7 mouse cellular contexts compared by ENCODE assay signal in the genomic region with DNA sequence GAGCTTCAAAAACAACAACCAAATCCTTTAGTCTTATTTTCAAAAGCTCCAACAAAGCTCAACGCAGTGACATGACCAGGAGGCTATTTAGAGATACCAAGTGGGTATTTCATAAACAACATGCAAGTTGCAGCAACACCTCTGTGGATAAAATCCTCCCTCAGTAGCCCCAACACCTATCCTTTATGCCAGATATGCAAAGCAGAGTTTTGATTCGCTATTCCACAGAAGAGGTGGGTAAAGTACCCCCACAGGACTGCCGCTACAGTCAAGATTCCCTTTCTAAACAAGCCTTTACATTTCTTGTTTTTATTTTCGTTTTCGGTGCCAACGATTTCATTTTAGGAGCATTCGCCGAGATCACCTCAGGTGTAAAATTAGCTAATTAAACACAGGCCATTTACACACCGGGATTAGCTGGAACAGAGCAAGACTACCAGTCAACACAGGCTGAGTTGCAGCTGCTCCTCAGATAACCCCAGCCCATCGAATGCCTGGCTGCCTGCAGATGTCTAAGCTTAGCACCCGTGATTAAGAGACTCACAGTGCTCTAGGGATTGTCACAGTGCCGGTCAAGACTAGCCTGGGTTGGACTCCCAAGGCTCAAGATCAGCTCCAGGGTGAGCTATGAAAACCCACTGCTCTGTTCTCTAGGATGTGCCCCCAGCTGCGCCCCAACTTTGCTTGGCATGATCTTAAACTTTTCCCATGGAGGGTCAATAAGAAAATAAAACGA. TPM values are rescaled to one million over a fixed set of nuclear protein-coding genes. Genes with fewer than 3 reads are reported as not detected.
A peak's percentile ranks its signal among the peaks of the same experiment; 100 is the strongest.
DNase-seq lines count a peak whose midpoint lies in the region; ATAC-seq lines count a peak whose summit lies in the region.

No protein-coding gene starts in this region.

- intact Hi-C loops in left cerebral cortex, postnatal 25 days (cut with DNase I) = loop anchor here (5.0 kb wide), 1 partner anchor 192 kb away; no protein-coding TSS in a partner anchor

- H3K27ac ChIP-seq in embryonic facial prominence, embryonic 13.5 days = no peak overlapping the region
- H3K27ac ChIP-seq in intestine, embryonic 14.5 days (ENCODE audit: low read depth) = no peak overlapping the region
- no peak overlapping the region for H3K27ac ChIP-seq in neural tube, embryonic 12.5 days

- peaks cover 47% of the 10 kb centered on the region for H3K27me3 ChIP-seq in embryonic facial prominence, embryonic 13.5 days
- peaks cover 23% of the 10 kb centered on the region for H3K27me3 ChIP-seq in intestine, embryonic 14.5 days (replicated peaks; ENCODE audit: control insufficient read depth, insufficient read depth, low read length)
- peaks cover 11% of the 10 kb centered on the region; the same call in 1 of the 2 replicates for H3K27me3 ChIP-seq in neural tube, embryonic 12.5 days (replicated peaks)

- ATAC-seq in embryonic facial prominence, embryonic 13.5 days (ENCODE audit: insufficient number of reproducible peaks, insufficient read depth, low FRiP score, low TSS enrichment, low read depth) = no peak
- ATAC-seq in intestine, embryonic 14.5 days (replicated peaks; ENCODE audit: low FRiP score, low TSS enrichment, low read depth) = no peak
- peak; percentile 75 for ATAC-seq in neural tube, embryonic 12.5 days (ENCODE audit: low FRiP score, low read depth)

- H3K36me3 ChIP-seq in embryonic facial prominence, embryonic 13.5 days = no peaks in the 10 kb centered on the region
- no peaks in the 10 kb centered on the region for H3K36me3 ChIP-seq in intestine, embryonic 14.5 days (ENCODE audit: control insufficient read depth, insufficient read depth, low read length)
- no peaks in the 10 kb centered on the region for H3K36me3 ChIP-seq in neural tube, embryonic 12.5 days

- H3K4me2 ChIP-seq in embryonic facial prominence, embryonic 13.5 days = peak overlapping the region; percentile 99
- H3K4me2 ChIP-seq in intestine, embryonic 14.5 days (ENCODE audit: low read length) = peak overlapping the region; percentile 96
- peak overlapping the region; percentile 94 for H3K4me2 ChIP-seq in neural tube, embryonic 12.5 days (replicated peaks)

- H3K4me1 ChIP-seq in embryonic facial prominence, embryonic 13.5 days = peaks cover 12% of the 10 kb centered on the region
- H3K4me1 ChIP-seq in intestine, embryonic 14.5 days (replicated peaks; ENCODE audit: control insufficient read depth, insufficient read depth, low read length) = peaks cover 8% of the 10 kb centered on the region; the same call in 1 of the 2 replicates
- 0 out of 2 replicates have a peak, but pooled peaks cover 6% of the 10 kb centered on the region for H3K4me1 ChIP-seq in neural tube, embryonic 12.5 days

- H3K9me3 ChIP-seq in embryonic facial prominence, embryonic 13.5 days = no peaks in the 10 kb centered on the region
- H3K9me3 ChIP-seq in intestine, embryonic 14.5 days (ENCODE audit: control insufficient read depth, low read length) = no peaks in the 10 kb centered on the region
- no peaks in the 10 kb centered on the region for H3K9me3 ChIP-seq in neural tube, embryonic 12.5 days

- peak; percentile 37 to 57 for DNase-seq in left cerebral cortex, postnatal 25 days (ENCODE audit: low spot score in 2 of 2)
- DNase-seq in left cerebral cortex, adult 9 months (ENCODE audit: low spot score in 2 of 2) = no peak
- no peak for DNase-seq in intestine, embryonic 14.5 days (ENCODE audit: low spot score)
- no peak for DNase-seq in gastrocnemius, adult 8-10 months (ENCODE audit: low spot score in 2 of 2)
- DNase-seq in urinary bladder, postnatal 14 days (ENCODE audit: low spot score) = no peak

- H3K4me3 ChIP-seq in embryonic facial prominence, embryonic 13.5 days = peak overlapping the region; percentile 58
- peak overlapping the region; percentile 49 for H3K4me3 ChIP-seq in intestine, embryonic 14.5 days (ENCODE audit: low read depth, low read length)
- peak overlapping the region; percentile 59 for H3K4me3 ChIP-seq in neural tube, embryonic 12.5 days

- peak overlapping the region; percentile 67; the same call in 1 of the 2 replicates for H3K9ac ChIP-seq in embryonic facial prominence, embryonic 13.5 days
- peak overlapping the region; percentile 27; the same call in 1 of the 2 replicates for H3K9ac ChIP-seq in intestine, embryonic 14.5 days (ENCODE audit: low read length)
- peak overlapping the region; percentile 60 for H3K9ac ChIP-seq in neural tube, embryonic 12.5 days

- WGBS in embryonic facial prominence, embryonic 13.5 days = 17% methylated on average over 14 of the region's 14 CpGs
- 17% methylated on average over 14 of the region's 14 CpGs for WGBS in intestine, embryonic 14.5 days
- 18% methylated on average over 14 of the region's 14 CpGs for WGBS in neural tube, embryonic 12.5 days

RNA-seq across cellular contexts. Expression of gene Slc24a2, which starts 0.9 kb away (rescaled TPM):
- 100 to 1,000 TPM; 262 to 313 TPM for total RNA-seq in left cerebral cortex, postnatal 25 days (2021)
- polyA plus RNA-seq in embryonic facial prominence, embryonic 13.5 days (2015; fragmentation: Nextera tagmentation; extraction: Ambion mirVana) = 0.85 and 1.0 TPM in 2 replicates
- 0.26 TPM in 1 of 2 replicates, not detected in the other for polyA plus RNA-seq in intestine, embryonic 14.5 days (2014; fragmentation: Nextera tagmentation; extraction: Ambion mirVana)
- 0.72 and 0.99 TPM in 2 replicates for polyA plus RNA-seq in neural tube, embryonic 12.5 days (2016; fragmentation: Nextera tagmentation; extraction: Ambion mirVana)
- under 1 TPM; 0.39 to 0.58 (median 0.52) TPM for total RNA-seq in gastrocnemius, adult 8-10 months (2022)

Comparison
In these comparisons a context has a peak if more than half of its experiments do, and no peak if none do; other contexts are left out.
1. DNase-seq: peak in left cerebral cortex, postnatal 25 days (2 of 2); none in left cerebral cortex, adult 9 months (0 of 2), intestine, embryonic 14.5 days (single experiment), gastrocnemius, adult 8-10 months (0 of 2) and urinary bladder, postnatal 14 days (single experiment).
2. Peak in every context shown above with its lines, with median percentiles within 50 percentile points of each other: H3K4me2 ChIP-seq, H3K4me3 ChIP-seq and H3K9ac ChIP-seq.